Mouse (Mus musculus) kidney, adult 2 months (tissue): ENCODE data around the gene Rpusd4.

Experiments used
- CTCF ChIP-seq: fragments of 200-500 bp; conservative IDR thresholded peaks from 2 replicates; pipeline ENCODE4 v1.5.1; 2011; ENCODE audit warnings: low read depth, mild to moderate bottlenecking, control low read depth, low read length, moderate library complexity, mixed read lengths; ENCODE audit not compliant: insufficient read depth, insufficient read length
- POLR2A ChIP-seq: fragments of 200-500 bp; IDR thresholded peaks from one replicate; pipeline ENCODE4 v1.6.1; 2011; ENCODE audit warnings: low read depth, low read length, control low read depth

DNA sequence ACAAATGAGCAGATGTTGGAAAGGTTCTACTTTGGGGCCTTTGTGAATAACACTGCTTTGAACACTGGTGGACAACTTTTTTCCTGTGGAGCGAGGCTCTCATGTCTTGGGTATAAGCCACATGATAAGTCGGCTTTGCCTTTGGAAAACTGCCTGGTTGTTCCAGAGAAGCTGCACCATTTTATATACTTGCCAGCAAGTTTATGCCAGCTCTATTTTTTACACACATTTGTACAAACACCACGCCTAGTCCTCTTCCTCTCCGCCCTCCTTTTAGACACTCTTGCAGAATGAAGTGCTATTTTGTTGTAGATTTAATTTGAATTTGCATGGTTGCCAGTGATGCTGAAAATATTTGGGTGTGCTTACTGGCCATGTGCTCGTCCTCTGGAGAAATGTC lies 25.8 kb downstream of the Rpusd4 start:
- TF ChIP-seq CTCF = no peak
- no peak for TF ChIP-seq POLR2A
